Mouse (Mus musculus) adrenal gland, postnatal 14 days (tissue): Measurements from ENCODE around the gene Vmn1r48. TPM values are rescaled to one million over a fixed set of nuclear protein-coding genes. Genes with fewer than 3 reads are reported as not detected.
"Not testable (repeated sequence)": the region's sequence is repeated elsewhere in the genome, so short reads cannot be mapped to it uniquely, and the experiment has no call there.

Source experiments
- DNase-seq: peaks from one replicate; pipeline ENCODE4 v3.0.0; 2021; ENCODE audit warnings: mixed read lengths
- long read RNA-seq, 2 experiments: library from polyadenylated mRNA; stranded (forward); transcript quantifications; one replicate each; pipeline ENCODE4 v2.0.0; 2021
- total RNA-seq: library from RNA; stranded (reverse); gene quantifications from 2 replicates; pipeline ENCODE4 v1.2.3, GENCODE M21; 2021

Vmn1r48 gene
- total RNA-seq, result not detected in 2 replicates
- long read RNA-seq, experiment 1, result 0 reads
- long read RNA-seq, experiment 2, result 0 reads

DNA sequence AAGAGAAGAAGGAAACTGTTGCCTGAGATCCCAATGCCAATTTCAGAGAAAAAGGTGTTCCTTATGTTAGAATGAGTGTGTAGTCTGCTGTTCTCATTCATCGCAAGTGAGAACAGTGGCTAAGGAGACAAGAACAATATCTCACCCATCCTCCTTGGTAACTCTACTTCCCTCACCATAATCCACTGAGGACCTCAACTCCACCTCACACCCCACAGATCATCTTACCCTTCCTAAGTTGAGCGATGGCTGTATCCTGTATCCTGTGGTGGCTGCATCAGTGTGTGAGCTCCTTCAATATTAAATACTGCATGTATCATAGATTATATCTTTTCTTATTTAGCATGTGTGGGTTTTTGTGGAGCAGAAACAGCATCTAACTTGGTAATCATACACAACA, at the start of gene Vmn1r48:
Gene Vmn1r48, minus strand, starts transcription at position 101 of the 400 bp plus-strand sequence.
- DNase-seq, result not testable (repeated sequence)

DNA sequence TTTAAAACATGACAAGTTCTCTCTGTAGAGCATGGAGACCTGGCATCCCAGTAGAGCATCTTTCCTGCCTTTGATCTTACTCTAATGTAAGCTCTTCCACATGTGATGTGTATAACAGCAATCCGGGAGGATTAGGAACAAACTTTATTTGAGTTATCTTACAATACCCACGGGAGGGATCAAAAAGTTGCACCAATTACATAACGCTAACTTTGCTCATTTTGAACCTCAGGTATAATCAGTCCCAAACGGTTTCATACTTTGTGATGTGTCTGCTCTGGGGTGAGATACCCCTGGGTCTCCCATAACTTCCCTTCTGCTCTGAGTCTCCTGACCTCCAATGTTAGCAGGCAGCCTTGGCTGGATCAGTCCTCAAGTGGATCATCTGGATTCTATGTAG, 41.8 kb upstream of the Vmn1r48 start, which contains the start of gene Vmn1r49:
Gene Vmn1r49, minus strand, starts transcription at position 101 of the 400 bp plus-strand sequence.
- DNase-seq, result no peak

DNA sequence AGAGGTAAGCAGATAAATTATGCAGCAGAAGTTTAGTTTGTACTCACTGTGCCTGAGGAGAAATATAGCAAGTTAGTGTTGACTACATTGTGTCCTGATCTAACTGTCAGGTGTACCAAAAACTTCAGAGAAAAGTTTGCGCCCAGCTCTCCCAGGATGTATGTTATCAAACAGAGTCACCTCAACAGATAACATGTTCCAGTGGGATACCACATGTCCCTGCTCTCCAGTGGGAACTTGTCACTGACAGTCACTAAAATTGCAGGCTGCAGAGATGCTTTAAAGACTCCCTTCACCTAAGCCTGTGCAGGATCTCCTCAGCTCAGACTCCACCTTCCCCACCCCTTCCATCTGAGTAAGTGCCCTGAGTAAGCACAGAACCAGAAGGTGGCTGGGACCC, 20.8 kb downstream of the Vmn1r48 start, which contains the start of gene Vmn1r47:
Gene Vmn1r47, plus strand, starts transcription at position 301 of the 400 bp plus-strand sequence.
- not testable (repeated sequence) for DNase-seq

DNA sequence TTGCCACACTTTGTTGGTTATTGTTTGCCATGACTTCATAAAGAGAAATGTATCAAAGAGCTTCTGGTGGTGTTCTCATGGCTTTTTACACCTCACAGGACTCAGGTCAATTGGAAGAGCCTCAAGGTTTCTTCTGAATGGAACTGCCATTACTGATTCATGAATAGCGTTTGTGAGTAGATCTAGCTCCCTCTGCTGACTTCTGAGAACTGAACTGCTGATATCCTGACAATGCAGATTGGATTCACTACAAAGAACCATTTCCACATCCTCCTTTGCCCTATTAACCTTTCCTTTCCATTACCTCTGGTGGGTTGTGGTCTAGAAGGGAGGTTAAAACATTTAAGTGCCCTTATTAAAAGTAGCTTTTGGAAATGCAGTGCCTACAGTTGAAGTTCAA, 50.7 kb downstream of the Vmn1r48 start:
- DNase-seq, result no peak

Other genes with a start within 250 kb of the Vmn1r48 start
- gene Vmn1r42, start 160.4 kb downstream of the Vmn1r48 start, total RNA-seq, result not detected in 2 replicates
- gene Vmn1r43, start 160.4 kb downstream of the Vmn1r48 start, total RNA-seq, result not detected in 2 replicates
- gene Vmn1r44, start 153.2 kb downstream of the Vmn1r48 start, total RNA-seq, result not detected in 2 replicates
- gene Vmn1r45, start 96.2 kb downstream of the Vmn1r48 start, total RNA-seq, result not detected in 2 replicates
- gene Vmn1r46, start 67.5 kb downstream of the Vmn1r48 start, total RNA-seq, result not detected in 2 replicates
- not detected in 2 replicates for gene Vmn1r47, start 20.7 kb downstream of the Vmn1r48 start, total RNA-seq
- not detected in 2 replicates for gene Vmn1r49, start 41.7 kb upstream of the Vmn1r48 start, total RNA-seq
- gene Vmn1r50, start 64.6 kb upstream of the Vmn1r48 start, total RNA-seq, result not detected in 2 replicates
- not detected in 2 replicates for gene Vmn1r51, start 85.8 kb upstream of the Vmn1r48 start, total RNA-seq
- not detected in 2 replicates for gene Vmn1r52, start 138.0 kb upstream of the Vmn1r48 start, total RNA-seq
- gene V1ra8, start 166.0 kb upstream of the Vmn1r48 start, total RNA-seq, result not detected in 2 replicates
- gene Vmn1r53, start 187.6 kb upstream of the Vmn1r48 start, total RNA-seq, result not detected in 2 replicates
- not detected in 2 replicates for gene Vmn1r54, start 209.5 kb upstream of the Vmn1r48 start, total RNA-seq